Mouse (Mus musculus) gastrocnemius, adult 8-10 months (tissue): ENCODE data around the gene Brinp3. TPM values are rescaled to one million over a fixed set of nuclear protein-coding genes. Genes with fewer than 3 reads are reported as not detected.

ENCODE experiments used
- DNase-seq, 2 experiments: peaks; one replicate each; pipeline ENCODE4 v3.0.0; 2022; ENCODE audit warnings: low spot score in 2 of 2
- total RNA-seq, 4 experiments: library from RNA; stranded (reverse); gene quantifications; 2 replicates each; pipeline ENCODE4 v1.2.4; 2022

Gene Brinp3
- total RNA-seq, 4 experiments from 2014 or later = not detected

DNA sequence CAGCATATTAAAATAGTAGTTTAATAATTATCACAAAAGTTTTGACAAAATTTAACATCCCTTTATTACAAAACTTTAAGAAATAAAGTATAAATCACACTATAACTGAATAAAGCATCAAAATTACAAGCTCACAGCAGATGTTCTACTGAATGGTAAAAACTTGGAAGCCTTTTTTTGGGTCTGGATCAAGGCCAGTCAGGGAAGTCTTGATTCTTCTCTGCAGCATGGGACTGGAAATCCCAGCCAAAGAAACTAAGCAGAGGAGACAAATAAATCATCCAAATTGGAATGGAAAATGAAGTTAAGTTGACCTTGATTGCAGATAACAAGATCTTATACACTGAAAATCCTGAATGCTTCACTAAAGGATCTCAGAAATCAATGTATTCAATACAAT is 298.3 kb downstream of the Brinp3 start:
- DNase-seq = no peak

DNA sequence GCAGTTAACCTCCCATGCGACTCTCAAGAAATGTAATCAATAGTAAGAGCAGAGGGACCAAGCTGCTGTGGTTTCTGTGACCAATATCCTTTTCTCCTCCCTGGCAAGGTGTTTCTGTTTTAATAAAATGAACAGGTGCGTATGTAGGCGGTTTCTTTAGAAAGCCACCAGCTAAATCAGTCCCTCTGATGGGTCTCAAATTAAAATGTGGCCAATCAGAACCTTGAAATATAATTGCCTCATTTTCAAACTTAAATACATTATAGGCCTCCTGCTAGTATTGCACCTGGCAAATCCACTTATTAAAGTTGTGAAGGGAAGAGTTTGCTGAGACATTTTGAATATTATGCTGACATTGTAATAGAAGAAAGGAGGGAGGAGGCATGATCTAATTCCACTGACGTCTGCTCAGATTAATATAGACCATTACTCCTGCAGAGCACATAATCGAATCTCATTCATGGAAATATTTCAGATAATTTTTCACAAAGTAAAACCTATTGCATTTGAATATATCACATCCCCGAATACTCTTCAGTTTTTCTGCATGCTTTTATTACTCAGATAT is 305.5 kb downstream of the Brinp3 start:
- DNase-seq = no peak

DNA sequence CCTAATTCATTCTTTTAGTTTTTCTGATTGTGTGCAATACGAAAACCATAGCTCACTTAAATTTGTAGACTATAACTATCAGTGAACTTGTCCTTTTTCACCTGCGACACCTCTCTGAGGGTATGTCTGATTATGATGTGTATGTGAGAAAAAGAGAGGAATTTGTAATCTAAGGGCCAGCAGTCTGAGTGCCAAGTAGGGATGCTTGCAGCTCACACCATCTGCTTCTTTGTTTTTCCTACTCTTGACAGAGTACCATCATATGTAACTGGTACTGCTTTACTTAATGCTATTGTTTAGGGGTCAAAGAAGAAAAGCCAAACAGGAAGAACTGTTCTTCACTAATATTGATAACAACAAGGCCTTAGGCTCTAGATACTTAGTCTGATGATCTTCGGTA is 307.3 kb downstream of the Brinp3 start:
- DNase-seq = no peak

DNA sequence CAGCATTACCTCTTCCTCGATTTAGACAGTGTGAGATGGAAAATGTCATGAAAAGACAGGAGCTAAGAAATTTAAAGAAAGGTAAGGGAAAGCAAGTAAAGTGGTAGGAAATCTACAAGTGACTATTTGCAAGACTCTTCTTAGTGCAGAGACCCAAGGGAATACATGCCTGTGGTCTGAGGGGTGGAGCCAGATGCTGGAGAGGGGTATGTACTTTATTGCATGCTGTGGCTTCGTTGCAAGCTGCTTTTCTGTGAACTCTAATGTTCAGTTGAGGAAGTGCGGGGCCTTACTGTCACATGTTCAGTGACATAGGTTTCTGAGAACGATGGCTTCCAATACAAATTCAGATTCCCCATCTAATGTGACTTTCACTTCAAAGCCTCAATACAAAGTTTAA is 313.2 kb downstream of the Brinp3 start:
- DNase-seq = no peak

DNA sequence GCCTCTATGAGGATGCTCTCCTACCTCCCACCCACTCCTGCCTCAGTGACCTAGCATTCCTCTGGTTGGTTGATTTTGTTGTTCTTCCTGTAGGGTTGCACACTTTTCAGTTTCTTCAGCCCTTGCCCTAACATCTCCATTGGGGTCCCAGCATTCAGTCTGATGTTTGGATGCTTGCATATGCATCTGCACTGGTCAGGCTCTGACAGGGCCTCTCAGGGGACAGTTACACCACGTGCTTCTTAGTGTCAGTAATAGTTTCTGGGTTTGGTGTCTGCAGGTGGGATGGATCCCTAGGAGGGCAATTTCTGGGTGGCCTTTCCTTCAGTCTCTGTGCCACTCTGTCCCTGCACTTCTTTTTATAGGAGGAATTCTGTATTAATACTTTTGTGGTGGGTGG is 339.3 kb downstream of the Brinp3 start:
- DNase-seq = no peak

DNA sequence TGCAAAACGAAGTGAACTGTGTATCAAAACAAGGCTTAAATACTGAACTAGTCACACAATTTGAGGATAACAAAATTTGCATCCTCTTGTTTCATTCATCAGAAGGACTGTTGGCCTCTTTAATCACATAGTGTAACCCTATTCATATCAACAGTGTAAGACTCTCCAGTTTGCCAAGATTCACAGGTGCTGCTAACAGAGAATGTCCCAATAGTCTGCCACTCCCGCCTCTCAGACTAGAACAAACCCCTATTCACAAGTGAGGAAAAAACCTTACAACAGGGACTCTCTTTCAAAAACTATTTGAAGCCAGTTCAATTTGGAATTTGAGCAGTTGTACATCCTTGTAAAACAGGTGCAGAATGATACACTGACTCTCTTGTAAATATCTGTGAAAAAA is 349.5 kb downstream of the Brinp3 start:
- no peak for DNase-seq

DNA sequence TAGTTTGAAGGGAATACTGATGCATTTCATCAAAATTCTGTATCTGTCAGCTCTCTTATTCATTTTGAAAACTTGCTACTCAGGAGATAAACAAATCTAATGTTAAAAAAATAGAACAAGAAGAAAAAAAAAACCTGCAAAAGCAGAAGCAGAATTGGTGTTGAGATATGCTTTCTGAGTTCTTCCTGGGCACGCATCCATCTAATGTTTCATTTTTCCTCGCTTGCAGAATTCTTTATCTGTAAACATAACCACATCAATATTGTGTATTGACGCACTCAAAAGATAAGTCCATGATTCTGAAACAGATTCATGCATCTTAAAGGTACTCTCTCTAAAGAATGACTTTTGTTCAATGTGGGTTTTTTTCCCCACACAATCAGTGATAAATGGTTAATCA is 354.3 kb downstream of the Brinp3 start:
- no peak for DNase-seq

DNA sequence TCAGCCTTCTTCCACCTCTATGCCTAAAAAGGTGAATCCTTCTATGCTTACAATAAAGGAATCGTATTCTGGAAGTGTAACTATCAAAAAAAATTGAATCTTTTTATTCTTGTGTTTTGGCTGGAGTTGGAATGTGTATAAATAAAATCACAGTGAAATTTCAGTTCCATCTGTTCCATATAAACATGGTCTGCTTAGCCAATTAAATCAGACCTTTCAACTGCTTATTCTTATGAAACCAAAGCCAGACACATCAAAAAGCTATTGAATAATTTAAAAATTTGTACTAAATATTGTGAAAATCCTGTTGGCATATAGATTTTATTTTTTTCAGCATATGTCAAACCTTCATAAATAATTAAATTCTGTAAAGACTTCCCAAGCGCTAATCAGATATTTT is 355.6 kb downstream of the Brinp3 start:
- no peak for DNase-seq

DNA sequence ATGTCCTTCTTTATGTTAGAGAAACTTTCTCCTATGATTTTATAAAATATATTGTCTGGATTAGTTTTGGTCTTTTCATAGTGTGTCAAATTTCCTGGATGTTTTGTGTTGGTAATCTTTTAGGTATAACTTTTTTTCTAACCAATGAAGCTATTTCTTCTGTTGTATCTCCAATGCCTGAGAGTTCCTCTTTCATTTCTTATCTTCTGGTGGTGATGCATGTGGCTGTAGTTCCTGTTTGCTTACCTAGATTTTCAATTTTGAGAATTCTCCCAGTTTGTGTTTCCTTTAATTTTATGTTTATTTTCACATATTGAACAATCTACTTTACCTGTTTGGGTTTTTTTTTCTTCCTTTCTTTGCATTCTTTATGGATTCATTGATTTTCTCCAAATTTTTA is 404.1 kb downstream of the Brinp3 start:
- DNase-seq = no peak

DNA sequence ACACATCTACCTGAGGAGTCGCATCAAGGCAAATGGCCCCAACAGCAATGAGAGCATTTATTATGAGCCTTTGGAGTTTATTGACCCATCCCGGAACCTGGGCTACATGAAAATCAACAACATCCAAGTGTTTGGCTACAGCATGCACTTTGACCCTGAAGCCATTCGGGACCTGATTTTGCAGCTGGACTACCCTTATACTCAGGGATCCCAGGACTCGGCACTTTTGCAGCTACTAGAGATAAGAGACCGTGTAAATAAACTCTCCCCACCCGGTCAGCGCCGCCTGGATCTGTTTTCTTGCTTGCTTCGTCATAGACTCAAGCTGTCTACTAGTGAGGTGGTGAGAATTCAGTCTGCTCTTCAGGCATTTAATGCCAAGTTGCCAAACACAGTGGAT is 407.1 kb downstream of the Brinp3 start:
- no peak for DNase-seq

DNA sequence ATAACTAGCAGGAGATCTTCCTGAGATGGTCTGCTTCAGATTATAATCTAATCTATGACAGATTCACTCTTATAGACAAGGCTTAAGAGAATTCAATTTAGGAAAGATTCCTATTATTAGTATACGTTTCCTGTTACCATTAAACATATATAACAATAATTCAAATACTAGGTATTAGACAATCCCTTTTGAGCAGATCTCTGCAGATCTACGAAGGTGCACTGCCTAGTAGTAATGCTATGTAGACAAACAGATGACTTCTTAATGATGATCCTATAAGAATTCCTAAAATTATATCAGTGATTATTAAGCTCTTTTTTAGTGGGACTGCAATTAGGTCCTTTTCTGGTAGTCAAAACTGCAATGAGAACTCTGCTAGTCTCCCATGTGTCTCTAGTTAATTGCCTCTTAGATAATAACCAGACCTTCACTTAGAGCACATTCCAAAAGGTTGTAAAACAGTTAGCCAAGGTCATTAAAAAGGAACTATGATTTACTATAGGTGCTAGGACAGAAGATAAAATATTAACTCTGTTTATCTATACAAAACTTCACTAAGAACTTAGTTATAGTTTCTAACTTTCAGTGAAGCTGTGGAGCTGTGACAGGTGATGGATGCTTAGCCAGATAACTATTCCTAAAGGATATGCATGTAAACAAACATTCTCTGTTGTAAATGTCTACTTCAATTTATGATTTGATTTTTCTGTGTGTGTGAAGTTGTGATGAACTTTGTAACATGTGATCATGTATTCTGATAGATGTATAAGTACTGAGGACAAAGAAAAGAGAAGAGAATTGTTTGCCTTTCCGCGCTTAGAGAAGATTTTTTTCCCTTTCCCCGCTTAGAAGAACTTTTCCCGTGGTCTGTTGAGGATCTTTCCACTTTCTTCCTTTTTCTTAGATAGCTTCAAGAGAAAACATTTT is 445.2 kb downstream of the Brinp3 start:
- DNase-seq = no peak
